Mouse (Mus musculus) E14TG2a.4 (cell line): ENCODE measurements around the gene Celf2.

Experiments
- H3K27me3 ChIP-seq: 2 replicates; pipeline ENCODE4 v1.6.1; 2014; ENCODE audit warnings: low read length, control low read depth; ENCODE audit not compliant: insufficient read depth
- H3K36me3 ChIP-seq: 2 replicates; pipeline ENCODE4 v1.6.1; 2014; ENCODE audit warnings: low read length, control low read depth; ENCODE audit not compliant: insufficient read depth
- H3K4me1 ChIP-seq: replicated peaks from 2 replicates; pipeline ENCODE4 v1.6.1; 2014; ENCODE audit warnings: low read depth, low read length, control low read depth
- H3K4me3 ChIP-seq: replicated peaks from 2 replicates; pipeline ENCODE4 v1.5.1; 2014; ENCODE audit warnings: mild to moderate bottlenecking, low read length
- H3K9me3 ChIP-seq: 2 replicates; pipeline ENCODE4 v1.6.1; 2014; ENCODE audit warnings: low read length, control low read depth
- CTCF ChIP-seq: conservative IDR thresholded peaks from 2 replicates; pipeline ENCODE4 v1.5.1; 2014; ENCODE audit warnings: low read length
- NANOG ChIP-seq: IDR thresholded peaks from 2 replicates; pipeline ENCODE4 v1.6.1; 2014; ENCODE audit warnings: borderline replicate concordance, low read length, mixed read lengths
- POU5F1 ChIP-seq: IDR thresholded peaks from 2 replicates; pipeline ENCODE4 v1.6.1; 2014; ENCODE audit warnings: low read length, borderline replicate concordance

The Celf2 gene

DNA sequence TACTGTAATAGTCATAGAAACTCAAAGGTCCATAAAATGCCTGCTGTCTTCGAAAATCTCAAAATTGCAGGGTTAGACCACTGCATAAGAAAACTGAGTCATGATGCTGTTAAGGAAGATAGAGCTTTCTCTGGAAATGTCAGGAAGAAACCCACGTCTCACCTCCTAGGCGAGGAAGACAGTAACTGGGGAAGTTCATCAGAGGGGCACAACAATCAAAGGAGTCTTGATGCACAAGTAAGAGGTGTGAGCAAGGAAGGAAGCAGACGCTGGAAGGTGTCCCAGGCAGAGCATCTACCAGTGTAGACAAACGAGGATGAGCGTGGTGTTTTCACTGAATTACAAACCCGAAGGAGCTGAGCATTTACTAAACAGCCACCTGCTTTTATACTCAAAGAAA, 282.6 kb downstream of the Celf2 start:
- Histone ChIP-seq H3K27me3 (no peaks in the 10 kb centered on the region), H3K4me3 (no peak overlapping the region), H3K9me3 (no peaks in the 10 kb centered on the region), H3K36me3 (no peaks in the 10 kb centered on the region), H3K4me1 (no peaks in the 10 kb centered on the region)
- TF ChIP-seq POU5F1 (no peak), CTCF (no peak), NANOG (no peak)

GRCm38 (mm10) chr2:7224346-7225071, 284.9 kb downstream of the Celf2 start:
- TF ChIP-seq NANOG (no peak), CTCF (no peak), POU5F1 (no peak)
- Histone ChIP-seq H3K4me3 (no peak overlapping the region), H3K9me3 (no peaks in the 10 kb centered on the region), H3K27me3 (no peaks in the 10 kb centered on the region), H3K4me1 (no peaks in the 10 kb centered on the region), H3K36me3 (no peaks in the 10 kb centered on the region)

DNA sequence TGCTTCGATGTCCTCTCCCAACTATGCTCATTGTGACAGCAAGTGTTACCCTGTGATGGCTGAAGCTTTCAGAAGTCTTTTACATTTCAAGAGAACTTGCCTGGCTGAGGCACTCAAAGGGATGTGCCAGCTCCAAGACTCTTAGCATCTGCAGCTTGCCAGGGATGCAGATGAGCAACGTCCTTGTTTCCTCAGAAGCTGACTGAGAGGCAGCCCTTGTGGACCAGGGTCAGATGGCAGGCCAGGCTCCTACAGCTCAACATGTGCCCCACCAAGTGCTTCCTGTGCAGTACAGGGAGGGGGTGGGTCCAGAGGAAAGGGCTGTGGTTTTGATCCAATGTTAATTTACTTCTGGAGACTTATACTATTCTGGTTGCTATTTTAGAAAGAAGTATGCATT, 285.8 kb downstream of the Celf2 start:
- no peaks in the 10 kb centered on the region for H3K4me1 ChIP-seq
- TF ChIP-seq NANOG (no peak), POU5F1 (no peak), CTCF (no peak)
- no peak overlapping the region for H3K4me3 ChIP-seq
- H3K27me3 ChIP-seq = no peaks in the 10 kb centered on the region
- no peaks in the 10 kb centered on the region for H3K9me3 ChIP-seq
- H3K36me3 ChIP-seq = no peaks in the 10 kb centered on the region

- Histone ChIP-seq H3K4me1 (no peaks in the 10 kb centered on the region), H3K36me3 (no peaks in the 10 kb centered on the region), H3K27me3 (no peaks in the 10 kb centered on the region), H3K9me3 (no peaks in the 10 kb centered on the region), H3K4me3 (no peak overlapping the region)
- no peak for TF ChIP-seq POU5F1
- no peak for TF ChIP-seq CTCF
- no peak for TF ChIP-seq NANOG
Observed at GRCm38 (mm10) chr2:7222886-7223285, 286.5 kb downstream of the Celf2 start.

- H3K36me3 ChIP-seq = no peaks in the 10 kb centered on the region
- H3K4me3 ChIP-seq = no peak overlapping the region
- no peaks in the 10 kb centered on the region for H3K27me3 ChIP-seq
- H3K9me3 ChIP-seq = no peaks in the 10 kb centered on the region
- TF ChIP-seq CTCF (no peak), NANOG (no peak), POU5F1 (no peak)
- H3K4me1 ChIP-seq = no peaks in the 10 kb centered on the region
Observed at GRCm38 (mm10) chr2:7221856-7222255, 287.5 kb downstream of the Celf2 start.

- TF ChIP-seq CTCF (no peak), POU5F1 (no peak), NANOG (no peak)
- H3K4me1 ChIP-seq = no peaks in the 10 kb centered on the region
Observed at GRCm38 (mm10) chr2:7218101-7218500, 291.3 kb downstream of the Celf2 start.

GRCm38 (mm10) chr2:7207691-7208504, 301.5 kb downstream of the Celf2 start:
- H3K4me3 ChIP-seq = no peak overlapping the region
- H3K27me3 ChIP-seq = no peaks in the 10 kb centered on the region
- no peaks in the 10 kb centered on the region for H3K9me3 ChIP-seq
- TF ChIP-seq POU5F1 = no peak
- TF ChIP-seq NANOG = no peak
- no peak for TF ChIP-seq CTCF
- no peaks in the 10 kb centered on the region for H3K36me3 ChIP-seq
- H3K4me1 ChIP-seq = no peaks in the 10 kb centered on the region

More at GRCm38 (mm10) chr2:7218101-7218500, 291.3 kb downstream of the Celf2 start:
- Histone ChIP-seq H3K27me3 (no peaks in the 10 kb centered on the region), H3K9me3 (no peaks in the 10 kb centered on the region), H3K4me3 (no peak overlapping the region), H3K36me3 (no peaks in the 10 kb centered on the region)

DNA sequence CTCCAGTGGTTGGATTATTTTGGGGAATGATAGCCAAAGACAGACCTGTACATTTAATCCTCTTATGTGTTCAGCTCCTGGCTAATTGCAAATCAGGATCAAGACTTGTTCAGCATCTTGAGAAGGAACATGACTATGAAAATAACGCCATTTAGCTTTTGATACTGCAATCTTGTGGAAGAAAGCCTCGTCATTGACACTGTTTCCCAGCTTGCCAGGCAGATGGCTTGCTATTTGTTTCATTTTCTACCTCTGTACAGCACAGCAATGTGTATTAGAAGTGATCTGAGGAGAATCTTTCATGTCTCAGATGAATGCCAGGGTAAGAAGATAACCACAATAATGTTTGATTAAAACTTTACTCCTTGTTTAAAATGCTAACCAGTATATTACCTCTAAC, 315.9 kb downstream of the Celf2 start:
- Histone ChIP-seq H3K4me1 (no peaks in the 10 kb centered on the region), H3K9me3 (no peaks in the 10 kb centered on the region), H3K27me3 (no peaks in the 10 kb centered on the region), H3K4me3 (no peak overlapping the region), H3K36me3 (no peaks in the 10 kb centered on the region)
- TF ChIP-seq NANOG = no peak
- no peak for TF ChIP-seq CTCF
- TF ChIP-seq POU5F1 = no peak

GRCm38 (mm10) chr2:7179186-7179585, 330.2 kb downstream of the Celf2 start:
- Histone ChIP-seq H3K36me3 (no peaks in the 10 kb centered on the region), H3K27me3 (no peaks in the 10 kb centered on the region), H3K9me3 (no peaks in the 10 kb centered on the region), H3K4me1 (no peaks in the 10 kb centered on the region), H3K4me3 (no peak overlapping the region)
- TF ChIP-seq POU5F1 = no peak
- TF ChIP-seq CTCF = no peak
- no peak for TF ChIP-seq NANOG
